Mouse (Mus musculus) megakaryocyte-erythroid progenitor cell, adult 5-6 weeks (primary cell): ENCODE results near the gene Sema4a. TPM values are rescaled to one million over a fixed set of nuclear protein-coding genes. Genes with fewer than 3 reads are reported as not detected.

Experiments
- ATAC-seq: replicated peaks from 2 replicates; pipeline ENCODE4 v1.8.0; 2016; ENCODE audit warnings: mild to moderate bottlenecking, inconsistent platforms; ENCODE audit not compliant: severe bottlenecking, poor library complexity, low FRiP score, low TSS enrichment
- total RNA-seq, 2 experiments: library from RNA; stranded (forward) in 1 of 2; stranded (reverse) in 1 of 2; fragments of 200-1000, 215-1000 nt in 1 of 2; fragments of >200 nt in 1 of 2; fragmentation: Nextera tagmentation in 1 of 2; gene quantifications; 2 replicates each; pipeline ENCODE4 v1.2.3; 2014 to 2017

Gene Sema4a
- total RNA-seq (2014; fragmentation: Nextera tagmentation) (2.6 and 4.1 TPM in 2 replicates), total RNA-seq (2017) (1.1 and 2.1 TPM in 2 replicates)

GRCm38 (mm10) chr3:88460983-88461696, at the start of gene Sema4a:
Gene Sema4a (minus strand): TSS chr3:88461182.
- ATAC-seq = no peak

GRCm38 (mm10) chr3:88509692-88510420, 48.9 kb upstream of the Sema4a start, which contains the start of gene Lmna:
Gene Lmna (minus strand): TSS chr3:88509956.
- ATAC-seq = peak; percentile 94

GRCm38 (mm10) chr3:88509250-88509649, 48.3 kb upstream of the Sema4a start:
- ATAC-seq = no peak

GRCm38 (mm10) chr3:88505765-88506164, 44.8 kb upstream of the Sema4a start:
- no peak for ATAC-seq

- no peak for ATAC-seq
Measured at GRCm38 (mm10) chr3:88505081-88505480, 44.1 kb upstream of the Sema4a start.

- ATAC-seq = no peak
Measured at GRCm38 (mm10) chr3:88503881-88504746, 43.1 kb upstream of the Sema4a start.

- no peak for ATAC-seq
Measured at GRCm38 (mm10) chr3:88503505-88503863, 42.5 kb upstream of the Sema4a start.

- peak; percentile 95 for ATAC-seq
Measured at GRCm38 (mm10) chr3:88502641-88503504, 41.9 kb upstream of the Sema4a start.

GRCm38 (mm10) chr3:88502031-88502571, 41.1 kb upstream of the Sema4a start:
- no peak for ATAC-seq

GRCm38 (mm10) chr3:88501366-88502030, 40.5 kb upstream of the Sema4a start:
- no peak for ATAC-seq

- ATAC-seq = no peak
Measured at GRCm38 (mm10) chr3:88500655-88501365, 39.8 kb upstream of the Sema4a start.

- ATAC-seq = peak; percentile 35; the same call in 1 of the 2 replicates
Measured at GRCm38 (mm10) chr3:88500087-88500486, 39.1 kb upstream of the Sema4a start.

- no peak for ATAC-seq
Measured at GRCm38 (mm10) chr3:88499580-88499979, 38.6 kb upstream of the Sema4a start.

GRCm38 (mm10) chr3:88495741-88496415, 34.9 kb upstream of the Sema4a start:
- no peak for ATAC-seq

GRCm38 (mm10) chr3:88494836-88495628, 34.0 kb upstream of the Sema4a start:
- peak; percentile 54 for ATAC-seq
